Mouse (Mus musculus): ENCODE results near the gene Unc13d.

DNA sequence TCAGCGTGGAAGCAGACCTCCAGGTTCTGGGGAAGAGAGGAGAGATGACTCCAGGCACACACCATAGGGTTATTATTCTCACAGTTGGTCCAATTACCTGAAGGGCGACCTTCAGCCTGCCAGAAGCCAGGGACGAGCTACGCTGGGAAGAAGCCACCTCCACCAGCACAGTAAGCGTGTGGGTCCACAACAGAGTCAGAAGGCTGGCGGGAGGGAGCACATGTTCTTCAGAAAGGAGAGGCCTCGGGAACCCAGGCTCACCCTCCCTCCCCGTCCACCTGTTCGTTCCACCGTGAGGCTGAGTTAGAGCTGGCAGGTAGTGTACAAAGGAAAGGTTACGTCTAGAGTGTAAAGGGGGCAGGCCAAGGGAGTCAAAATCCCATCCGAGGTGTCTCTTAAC, 12.4 kb downstream of the Unc13d start:
- TF ChIP-seq GATA1 (IDR thresholded peaks at IDR 0.05; ENCODE audit: low read length) (no peak), TAL1 (IDR thresholded peaks at IDR 0.05; ENCODE audit: low read length) (no peak)

All from erythroblast, embryonic 14.5 days (primary cell).